Mouse (Mus musculus) gastrocnemius, adult 2 months (tissue): ENCODE measurements around the gene Smtnl1. TPM values are rescaled to one million over a fixed set of nuclear protein-coding genes. Genes with fewer than 3 reads are reported as not detected.
A peak's percentile ranks its signal among the peaks of the same experiment; 100 is the strongest.

Experiments used
- DNase-seq: peaks from one replicate; pipeline ENCODE4 v3.0.0; 2022
- H3K27ac ChIP-seq: fragments of 200-600 bp; 2 replicates; pipeline ENCODE4 v1.8.1; 2022; ENCODE audit warnings: mild to moderate bottlenecking
- H3K4me3 ChIP-seq: fragments of 200-600 bp; 2 replicates; pipeline ENCODE4 v1.8.1; 2022; ENCODE audit warnings: mild to moderate bottlenecking, moderate library complexity
- CTCF ChIP-seq: fragments of 200-600 bp; IDR thresholded peaks from 2 replicates; pipeline ENCODE4 v1.8.1; 2022; ENCODE audit warnings: antibody characterized with exemption, mild to moderate bottlenecking, moderate library complexity
- intact Hi-C: fragments of 180-260 bp; cut with DNase I; formaldehyde crosslinking; loops from one replicate; pipeline ENCODE4 v1.15.1; 2025
- total RNA-seq, 2 experiments: library from RNA; stranded (reverse); gene quantifications; 2 replicates each; pipeline ENCODE4 v1.2.3; 2021

Smtnl1 gene
- total RNA-seq, 2 experiments from 2014 or later = 53.0 to 125 TPM

- Histone ChIP-seq H3K27ac (peak overlapping the region; percentile 89), H3K4me3 (peak overlapping the region; percentile 53)
- peak; percentile 21 for DNase-seq
- intact Hi-C loops = no loop called here
- TF ChIP-seq CTCF = no peak
Observed at GRCm38 (mm10) chr2:84850407-84851129, 28.1 kb upstream of the Smtnl1 start.

- no peak for DNase-seq
- no peak for TF ChIP-seq CTCF
- H3K4me3 ChIP-seq = no peak overlapping the region
- intact Hi-C loops = no loop called here
- H3K27ac ChIP-seq = no peak overlapping the region
Observed at GRCm38 (mm10) chr2:84845226-84845625, 22.8 kb upstream of the Smtnl1 start.

GRCm38 (mm10) chr2:84843654-84844053, 21.2 kb upstream of the Smtnl1 start:
- Histone ChIP-seq H3K4me3 (no peak overlapping the region), H3K27ac (no peak overlapping the region)
- intact Hi-C loops = no loop called here
- no peak for TF ChIP-seq CTCF
- no peak for DNase-seq

- intact Hi-C loops = no loop called here
- Histone ChIP-seq H3K4me3 (peak overlapping the region; percentile 93), H3K27ac (no peak overlapping the region)
- no peak for TF ChIP-seq CTCF
- no peak for DNase-seq
Observed at GRCm38 (mm10) chr2:84841905-84842304, 19.5 kb upstream of the Smtnl1 start.

GRCm38 (mm10) chr2:84840748-84841563, 18.5 kb upstream of the Smtnl1 start:
- no peak for TF ChIP-seq CTCF
- H3K27ac ChIP-seq = peak overlapping the region; percentile 95
- peak overlapping the region; percentile 93 for H3K4me3 ChIP-seq
- intact Hi-C loops = no loop called here
- DNase-seq = no peak

GRCm38 (mm10) chr2:84840016-84840747, 17.7 kb upstream of the Smtnl1 start:
- peak; percentile 5; the same call in 1 of the 2 replicates for TF ChIP-seq CTCF
- intact Hi-C loops = no loop called here
- DNase-seq = peak; percentile 86
- H3K27ac ChIP-seq = peak overlapping the region; percentile 95
- H3K4me3 ChIP-seq = peak overlapping the region; percentile 93

- Histone ChIP-seq H3K27ac (peak overlapping the region; percentile 95), H3K4me3 (peak overlapping the region; percentile 93)
- TF ChIP-seq CTCF = no peak
- intact Hi-C loops = no loop called here
- peak; percentile 86 for DNase-seq
Observed at GRCm38 (mm10) chr2:84838993-84839980, 16.8 kb upstream of the Smtnl1 start.

GRCm38 (mm10) chr2:84838593-84838949, 16.1 kb upstream of the Smtnl1 start, which contains the start of gene Slc43a1:
Gene Slc43a1, plus strand, starts transcription at chr2:84838850.
- intact Hi-C loops = no loop called here
- no peak for DNase-seq
- Histone ChIP-seq H3K27ac (peak within 1 kb of the TSS; percentile 95), H3K4me3 (peak within 1 kb of the TSS; percentile 93)
- no peak for TF ChIP-seq CTCF

- Histone ChIP-seq H3K4me3 (no peak overlapping the region), H3K27ac (peak overlapping the region; percentile 95)
- DNase-seq = no peak
- intact Hi-C loops = no loop called here
- no peak for TF ChIP-seq CTCF
Observed at GRCm38 (mm10) chr2:84837817-84838592, 15.6 kb upstream of the Smtnl1 start.

GRCm38 (mm10) chr2:84837107-84837506, 14.7 kb upstream of the Smtnl1 start:
- no peak for DNase-seq
- TF ChIP-seq CTCF = no peak
- intact Hi-C loops = no loop called here
- Histone ChIP-seq H3K27ac (no peak overlapping the region), H3K4me3 (no peak overlapping the region)
